Mouse (Mus musculus) forebrain, embryonic 12.5 days (tissue): ENCODE data around the gene Tead2. TPM values are rescaled to one million over a fixed set of nuclear protein-coding genes. Genes with fewer than 3 reads are reported as not detected.
A peak's percentile ranks its signal among the peaks of the same experiment; 100 is the strongest.
"Not testable (repeated sequence)": the region's sequence is repeated elsewhere in the genome, so short reads cannot be mapped to it uniquely, and the experiment has no call there.

Experiments
- ATAC-seq: fragments of 200-750 bp; cut with Nextera tagmentation; 2 replicates; pipeline ENCODE4 v1.8.0; 2017; ENCODE audit warnings: moderate TSS enrichment; ENCODE audit not compliant: low FRiP score
- H3K27ac ChIP-seq: fragments of 300-500 bp; sonication (generic); 2 replicates; pipeline ENCODE4 v1.5.1; 2016; ENCODE audit warnings: mild to moderate bottlenecking
- H3K27me3 ChIP-seq: fragments of 300-500 bp; sonication (generic); 2 replicates; pipeline ENCODE4 v1.6.1; 2016; ENCODE audit warnings: mild to moderate bottlenecking
- H3K36me3 ChIP-seq: fragments of 300-500 bp; sonication (generic); replicated peaks from 2 replicates; pipeline ENCODE4 v1.6.1; 2016; ENCODE audit warnings: mild to moderate bottlenecking
- H3K4me1 ChIP-seq: fragments of 300-500 bp; sonication (generic); 2 replicates; pipeline ENCODE4 v1.6.1; 2016
- H3K4me2 ChIP-seq: fragments of 300-500 bp; sonication (generic); 2 replicates; pipeline ENCODE4 v1.6.1; 2016; ENCODE audit warnings: mild to moderate bottlenecking, moderate library complexity
- H3K4me3 ChIP-seq: fragments of 300-500 bp; sonication (generic); replicated peaks from 2 replicates; pipeline ENCODE4 v1.5.1; 2016; ENCODE audit warnings: mild to moderate bottlenecking
- H3K9ac ChIP-seq: fragments of 300-500 bp; sonication (generic); 2 replicates; pipeline ENCODE4 v1.6.1; 2016; ENCODE audit warnings: mild to moderate bottlenecking
- H3K9me3 ChIP-seq: fragments of 300-500 bp; sonication (generic); 2 replicates; pipeline ENCODE4 v1.6.1; 2016
- WGBS: fragments of 180-500 bp; shearing (Covaris S2); methylation state at CpG from one replicate; pipeline ENCODE4 v1.1.7; 2016; 5-methylcytosine and 5-hydroxymethylcytosine counted together
- polyA plus RNA-seq: library from polyadenylated mRNA; unstranded; fragments of >200 nt; fragmentation: Nextera tagmentation; extraction: Ambion mirVana; gene quantifications from 2 replicates; pipeline ENCODE4 v1.2.1, GENCODE M21; 2016

Tead2 gene
- polyA plus RNA-seq, 1 experiment from 2014 or later = 256 TPM

- no peak overlapping the region for H3K27ac ChIP-seq
- no peak overlapping the region for H3K4me3 ChIP-seq
- ATAC-seq = no peak
- no peak overlapping the region for H3K4me2 ChIP-seq
- 33% methylated on average over 3 of the region's 3 CpGs for WGBS
- H3K9me3 ChIP-seq = no peaks in the 10 kb centered on the region
- no peak overlapping the region for H3K9ac ChIP-seq
- no peaks in the 10 kb centered on the region for H3K4me1 ChIP-seq
- no peaks in the 10 kb centered on the region for H3K36me3 ChIP-seq
- no peaks in the 10 kb centered on the region for H3K27me3 ChIP-seq
These were observed 32.1 kb downstream of the Tead2 start for GRCm38 (mm10) chr7:45247666-45248065.

GRCm38 (mm10) chr7:45253806-45254205 is 38.3 kb downstream of the Tead2 start:
- Histone ChIP-seq H3K4me2 (no peak overlapping the region), H3K9ac (no peak overlapping the region), H3K36me3 (no peaks in the 10 kb centered on the region), H3K9me3 (no peaks in the 10 kb centered on the region), H3K4me3 (no peak overlapping the region), H3K27ac (no peak overlapping the region), H3K4me1 (no peaks in the 10 kb centered on the region), H3K27me3 (peaks cover 10% of the 10 kb centered on the region; the same call in 1 of the 2 replicates)
- 88% methylated on average over 8 of the region's 8 CpGs for WGBS
- ATAC-seq = no peak

GRCm38 (mm10) chr7:45255822-45256221 is 40.3 kb downstream of the Tead2 start:
- not testable (repeated sequence) for H3K4me3 ChIP-seq, H3K27ac ChIP-seq, ATAC-seq, H3K9ac ChIP-seq, H3K4me1 ChIP-seq, H3K9me3 ChIP-seq, H3K4me2 ChIP-seq, H3K36me3 ChIP-seq
- H3K27me3 ChIP-seq = peaks cover 19% of the 10 kb centered on the region
- 82% methylated on average over 7 of the region's 7 CpGs for WGBS

DNA sequence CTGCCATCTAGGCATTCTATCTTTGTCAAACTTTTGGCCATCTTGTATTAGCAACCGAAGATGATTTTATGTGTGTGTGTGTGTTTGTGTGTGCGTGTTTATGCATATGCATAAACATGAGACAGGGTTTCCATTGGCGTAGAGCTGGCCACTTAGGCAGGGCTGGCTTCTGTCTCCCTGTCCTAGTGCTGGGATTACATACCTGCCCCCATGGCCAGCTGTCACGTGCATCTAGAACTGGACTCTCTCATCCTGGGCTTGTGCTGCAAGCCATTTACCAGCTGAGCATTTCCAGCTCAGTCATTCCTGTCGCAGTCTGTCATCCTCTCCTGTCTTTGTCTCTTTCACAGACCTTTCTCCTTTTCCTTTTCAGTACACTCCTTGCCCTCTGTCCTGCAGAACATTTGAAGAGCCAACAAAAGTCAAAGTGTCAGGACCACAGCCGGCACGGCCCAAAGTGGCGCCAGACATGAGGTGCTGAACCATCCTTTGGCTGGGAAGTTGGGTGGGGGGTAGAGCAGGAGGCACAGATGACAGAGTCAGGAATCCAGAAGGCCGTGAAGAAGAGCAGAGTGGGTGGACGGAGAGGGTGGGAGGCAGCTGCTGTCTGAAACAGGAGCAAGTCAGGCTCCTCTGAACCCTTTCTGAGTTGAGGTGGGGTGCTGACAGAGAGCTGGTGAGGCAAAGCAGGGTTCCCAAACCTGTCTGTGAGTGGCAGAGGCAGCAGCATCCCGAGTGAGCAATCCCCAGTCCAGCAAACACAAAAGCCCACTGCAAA is 41.7 kb downstream of the Tead2 start:
- H3K4me2 ChIP-seq = no peak overlapping the region
- H3K9ac ChIP-seq = no peak overlapping the region
- no peaks in the 10 kb centered on the region for H3K36me3 ChIP-seq
- no peaks in the 10 kb centered on the region for H3K4me1 ChIP-seq
- peaks cover 20% of the 10 kb centered on the region for H3K27me3 ChIP-seq
- H3K9me3 ChIP-seq = no peaks in the 10 kb centered on the region
- H3K4me3 ChIP-seq = no peak overlapping the region
- no peak for ATAC-seq
- no peak overlapping the region for H3K27ac ChIP-seq
- WGBS = 70% methylated on average over 11 of the region's 11 CpGs

DNA sequence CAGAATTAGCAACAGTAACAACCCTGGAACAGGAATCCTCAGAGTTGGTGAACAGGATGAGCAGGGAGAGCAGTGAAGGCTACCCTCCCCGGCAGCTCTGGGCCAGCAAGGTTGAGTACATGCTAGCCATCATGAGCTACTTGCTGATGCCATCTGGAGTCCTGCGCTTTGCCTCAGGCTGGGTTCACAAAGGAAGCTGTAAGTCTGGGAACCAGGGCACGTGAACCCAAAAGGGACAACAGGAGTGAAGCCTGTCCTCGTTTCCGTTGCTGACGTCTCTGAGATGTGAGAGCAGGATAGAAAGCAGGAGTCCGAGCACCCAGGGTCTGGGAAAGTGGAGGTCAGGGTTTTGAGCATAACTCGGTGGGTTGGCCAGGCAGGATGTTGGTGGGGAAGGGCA is 43.7 kb downstream of the Tead2 start:
- H3K36me3 ChIP-seq = no peaks in the 10 kb centered on the region
- peaks cover 25% of the 10 kb centered on the region for H3K27me3 ChIP-seq
- WGBS = 86% methylated on average over 8 of the region's 8 CpGs
- no peaks in the 10 kb centered on the region for H3K9me3 ChIP-seq
- H3K4me2 ChIP-seq = no peak overlapping the region
- ATAC-seq = no peak
- H3K27ac ChIP-seq = no peak overlapping the region
- no peaks in the 10 kb centered on the region for H3K4me1 ChIP-seq
- no peak overlapping the region for H3K9ac ChIP-seq
- no peak overlapping the region for H3K4me3 ChIP-seq

DNA sequence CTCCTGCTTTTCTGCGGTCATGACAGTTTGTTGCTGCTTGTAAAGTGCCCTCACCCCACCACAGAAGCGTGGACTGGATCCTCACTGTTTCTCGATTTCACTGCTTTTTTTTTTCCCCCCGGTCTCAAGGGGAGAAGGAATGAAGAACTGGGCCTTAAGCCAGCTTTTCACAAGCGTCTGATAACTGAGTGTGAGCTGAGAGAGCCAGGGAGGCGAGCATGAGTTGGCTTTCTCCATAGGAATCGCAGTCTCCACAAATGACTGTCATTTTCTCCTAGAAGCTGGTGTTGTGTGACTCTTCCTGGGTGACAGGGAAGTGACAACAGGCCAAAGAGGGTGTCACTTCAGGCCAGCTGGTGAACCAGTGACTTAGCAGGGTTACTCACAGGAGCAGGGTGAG is 46.7 kb downstream of the Tead2 start:
- Histone ChIP-seq H3K27me3 (peaks cover 25% of the 10 kb centered on the region), H3K4me3 (no peak overlapping the region), H3K4me1 (no peaks in the 10 kb centered on the region), H3K27ac (no peak overlapping the region), H3K4me2 (no peak overlapping the region), H3K36me3 (no peaks in the 10 kb centered on the region), H3K9ac (no peak overlapping the region), H3K9me3 (no peaks in the 10 kb centered on the region)
- no peak for ATAC-seq
- WGBS = 64% methylated on average over 7 of the region's 7 CpGs

GRCm38 (mm10) chr7:45263006-45263607 is 47.6 kb downstream of the Tead2 start:
- Histone ChIP-seq H3K4me2 (no peak overlapping the region), H3K4me3 (no peak overlapping the region), H3K9ac (no peak overlapping the region), H3K27me3 (peaks cover 19% of the 10 kb centered on the region), H3K36me3 (no peaks in the 10 kb centered on the region), H3K27ac (no peak overlapping the region), H3K9me3 (no peaks in the 10 kb centered on the region), H3K4me1 (no peaks in the 10 kb centered on the region; the same call in 1 of the 2 replicates)
- ATAC-seq = no peak
- WGBS = 70% methylated on average over 7 of the region's 7 CpGs

DNA sequence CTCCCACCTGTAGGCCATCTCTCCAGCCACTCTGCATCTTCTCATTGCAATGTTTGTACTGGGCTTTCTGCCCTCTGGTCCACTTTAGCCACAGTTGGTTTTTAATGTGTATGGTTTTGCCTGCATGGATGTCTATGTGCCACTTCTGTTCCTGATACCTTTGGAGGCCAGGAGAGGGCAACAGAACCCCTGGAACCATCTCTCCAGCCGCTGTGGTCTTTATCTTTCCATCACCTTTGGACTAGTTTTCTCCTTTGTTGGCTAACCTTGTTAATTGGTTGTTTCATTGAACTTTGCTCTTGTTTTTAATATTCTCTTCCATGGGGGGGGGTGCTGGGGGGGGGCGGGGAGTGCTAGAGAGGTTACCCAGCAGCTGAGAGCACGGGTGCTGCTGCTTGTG is 48.8 kb downstream of the Tead2 start:
- Histone ChIP-seq H3K4me1 (no peaks in the 10 kb centered on the region; the same call in 1 of the 2 replicates), H3K9ac (no peak overlapping the region), H3K27ac (no peak overlapping the region), H3K9me3 (no peaks in the 10 kb centered on the region), H3K4me3 (no peak overlapping the region), H3K27me3 (peaks cover 15% of the 10 kb centered on the region; the same call in 1 of the 2 replicates), H3K36me3 (no peaks in the 10 kb centered on the region), H3K4me2 (no peak overlapping the region)
- WGBS = 68% methylated on average over 3 of the region's 3 CpGs
- ATAC-seq = no peak

DNA sequence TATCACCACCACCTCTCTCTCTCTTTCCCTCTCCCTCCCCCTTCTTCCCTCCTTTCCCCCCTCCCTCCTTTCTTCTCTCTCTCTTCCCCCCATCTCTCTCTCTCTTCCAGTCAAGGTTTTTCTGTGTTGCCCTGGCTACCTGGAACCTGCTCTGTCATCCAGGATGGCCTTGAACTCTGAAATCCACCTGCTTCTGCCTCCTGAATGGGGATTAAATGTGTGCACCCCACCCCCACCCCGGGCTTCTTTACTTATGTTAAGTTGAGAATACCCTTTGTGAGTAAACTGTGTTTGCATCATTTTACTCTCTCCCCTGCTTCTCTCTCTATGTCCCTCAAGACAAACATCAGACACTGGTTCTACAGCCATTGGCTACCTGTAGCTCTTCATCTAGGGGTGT is 50.0 kb downstream of the Tead2 start:
- peaks cover 8% of the 10 kb centered on the region; the same call in 1 of the 2 replicates for H3K27me3 ChIP-seq
- ATAC-seq = no peak
- H3K4me1 ChIP-seq = no peaks in the 10 kb centered on the region; the same call in 1 of the 2 replicates
- H3K9me3 ChIP-seq = no peaks in the 10 kb centered on the region
- no peak overlapping the region for H3K27ac ChIP-seq
- H3K9ac ChIP-seq = no peak overlapping the region
- no peak overlapping the region for H3K4me3 ChIP-seq
- H3K36me3 ChIP-seq = no peaks in the 10 kb centered on the region
- no peak overlapping the region for H3K4me2 ChIP-seq
- 63% methylated on average over 1 of the region's 1 CpGs for whole genome bisulfite sequencing

GRCm38 (mm10) chr7:45272786-45273412 is 57.3 kb downstream of the Tead2 start:
- WGBS = 41% methylated on average over 10 of the region's 10 CpGs

DNA sequence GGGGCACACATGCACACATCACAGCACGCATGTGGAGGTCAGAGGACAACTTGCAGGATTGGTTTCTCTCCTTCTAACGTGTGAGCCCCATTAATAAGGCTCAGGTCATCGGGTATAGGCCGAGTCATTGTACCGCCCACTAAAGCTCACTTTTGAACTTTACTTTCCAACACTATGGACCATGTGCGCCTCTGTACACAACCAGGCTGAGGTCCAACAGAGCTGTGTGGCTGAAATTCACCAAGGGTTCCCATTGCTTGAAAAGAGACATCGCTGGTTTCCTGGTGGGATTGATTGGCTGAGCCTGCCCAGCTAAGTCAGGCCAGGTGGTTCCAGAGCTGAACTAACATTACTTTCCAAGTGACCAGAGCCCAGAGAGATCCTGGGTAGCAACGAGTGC is 58.1 kb downstream of the Tead2 start:
- no peak overlapping the region for H3K4me2 ChIP-seq
- H3K27ac ChIP-seq = peak overlapping the region; percentile 16; the same call in 1 of the 2 replicates
- H3K4me3 ChIP-seq = no peak overlapping the region
- H3K9ac ChIP-seq = no peak overlapping the region
- no peaks in the 10 kb centered on the region for H3K36me3 ChIP-seq
- WGBS = 89% methylated on average over 8 of the region's 8 CpGs
- H3K27me3 ChIP-seq = peaks cover 6% of the 10 kb centered on the region; the same call in 1 of the 2 replicates
- 0 out of 2 replicates have a peak, but pooled peaks cover 3% of the 10 kb centered on the region for H3K9me3 ChIP-seq
- no peak for ATAC-seq
- peaks cover 11% of the 10 kb centered on the region for H3K4me1 ChIP-seq

More at GRCm38 (mm10) chr7:45272786-45273412, 57.3 kb downstream of the Tead2 start:
- Histone ChIP-seq H3K27me3 (peaks cover 6% of the 10 kb centered on the region; the same call in 1 of the 2 replicates), H3K9me3 (0 out of 2 replicates have a peak, but pooled peaks cover 3% of the 10 kb centered on the region), H3K27ac (peak overlapping the region; percentile 16), H3K4me2 (no peak overlapping the region), H3K9ac (no peak overlapping the region), H3K4me1 (peaks cover 11% of the 10 kb centered on the region), H3K36me3 (no peaks in the 10 kb centered on the region), H3K4me3 (no peak overlapping the region)
- ATAC-seq = peak; percentile 23; the same call in 1 of the 2 replicates

DNA sequence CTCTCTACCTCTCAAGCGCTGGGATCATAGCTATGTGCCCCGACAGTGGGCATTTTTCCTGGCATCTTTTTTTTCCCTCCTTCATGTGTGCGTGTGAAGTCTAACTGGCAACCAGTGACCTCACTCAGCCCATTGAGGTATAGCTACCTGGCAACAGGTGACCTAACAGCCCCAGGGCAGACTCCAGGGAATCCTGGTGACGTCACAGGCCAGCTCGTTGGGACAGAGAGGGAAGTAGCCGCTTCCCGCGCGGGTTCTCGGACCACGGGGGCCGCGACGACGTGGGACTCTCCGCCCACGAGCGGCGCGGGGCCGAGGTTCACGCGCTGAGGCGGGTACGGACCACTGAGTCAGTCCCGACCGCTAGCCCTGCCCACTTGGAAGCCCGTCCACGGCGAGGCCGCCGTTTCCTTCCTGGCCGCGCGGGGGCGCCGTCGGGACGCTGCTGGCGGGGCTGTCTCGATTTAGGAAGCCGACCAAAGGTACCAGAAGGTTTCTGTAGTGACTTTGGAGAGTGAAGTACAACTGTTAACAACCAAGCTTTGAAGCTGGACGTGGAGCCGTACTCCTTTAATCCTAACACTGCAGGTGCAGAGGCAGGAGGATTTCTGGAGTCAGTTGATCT is 61.7 kb downstream of the Tead2 start, which contains the start of gene Slc6a21:
Gene Slc6a21, plus strand, starts transcription at position 378 of the 625 bp plus-strand sequence.
- peaks cover 11% of the 10 kb centered on the region for H3K4me1 ChIP-seq
- ATAC-seq = no peak
- H3K4me2 ChIP-seq = peak within 1 kb of the TSS; percentile 54
- peak within 1 kb of the TSS; percentile 17; the same call in 1 of the 2 replicates for H3K9ac ChIP-seq
- H3K27ac ChIP-seq = no peak within 1 kb of the TSS
- H3K36me3 ChIP-seq = no peaks in the 10 kb centered on the region
- H3K9me3 ChIP-seq = no peaks in the 10 kb centered on the region
- H3K4me3 ChIP-seq = peak within 1 kb of the TSS; percentile 33
- 6% methylated on average over 44 of the region's 44 CpGs for WGBS
- peaks cover 14% of the 10 kb centered on the region for H3K27me3 ChIP-seq
